Mouse (Mus musculus): ENCODE results near the gene Arl15.

Gene Arl15

DNA sequence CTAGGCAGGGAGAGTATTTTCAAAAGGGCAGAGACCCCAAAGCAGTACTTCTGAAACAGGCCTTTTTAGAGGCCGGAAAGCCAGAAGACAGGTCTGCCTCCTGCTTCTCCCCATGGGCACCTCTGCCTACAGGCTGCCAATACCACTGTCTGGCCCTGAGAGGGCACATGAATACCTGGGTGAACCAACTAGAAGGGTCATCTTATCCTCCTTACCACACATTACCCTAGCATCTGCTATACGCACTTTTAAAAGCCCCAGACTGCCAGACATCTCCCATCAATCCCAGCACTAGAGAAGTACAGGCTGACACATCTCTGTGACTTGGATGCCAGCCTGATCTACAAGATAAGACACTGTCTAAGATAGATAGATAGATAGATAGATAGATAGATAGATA lies 259.0 kb downstream of the Arl15 start:
- no peak for DNase-seq (ENCODE audit: extremely low spot score, low spot score)

DNA sequence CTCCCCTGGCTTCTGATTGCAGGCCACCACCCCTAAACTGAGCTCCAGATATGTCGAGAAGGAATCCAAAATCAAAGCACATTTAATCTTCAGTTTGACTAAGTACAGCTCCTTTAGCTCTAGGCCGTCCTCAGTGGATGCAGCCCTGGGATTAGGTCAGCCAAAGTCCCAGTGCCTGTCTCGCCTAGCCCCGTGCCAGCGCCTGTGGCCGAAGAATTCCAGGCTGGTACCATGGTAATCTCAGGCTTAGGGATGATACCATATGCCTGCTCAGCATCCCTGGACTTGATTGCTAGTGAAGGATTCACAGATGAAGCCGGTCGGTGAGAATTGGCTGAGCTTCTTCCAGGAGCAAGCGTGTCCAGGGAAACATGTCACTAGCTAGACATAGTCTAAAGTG lies 261.4 kb downstream of the Arl15 start:
- no peak for DNase-seq (ENCODE audit: extremely low spot score, low spot score)

DNA sequence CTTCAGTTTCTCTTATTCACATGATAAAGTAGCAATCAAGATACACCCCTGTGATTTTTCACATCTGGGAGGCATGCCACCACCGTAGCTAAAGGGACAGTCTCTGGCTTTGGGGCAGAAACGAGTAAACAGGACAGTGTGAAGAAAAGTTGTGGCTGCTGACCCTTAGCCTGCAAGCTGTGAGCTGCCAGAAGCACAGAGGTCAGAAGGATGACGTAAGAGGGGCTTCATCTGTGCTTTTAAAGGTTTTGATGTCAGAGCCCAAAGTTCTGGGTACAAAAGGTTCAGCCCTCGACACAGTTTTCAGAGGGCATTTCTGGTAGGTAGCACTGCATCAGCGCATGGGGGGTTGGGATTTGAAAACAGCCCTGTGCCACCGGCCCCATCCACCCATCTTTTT lies 266.0 kb downstream of the Arl15 start:
- no peak for DNase-seq (ENCODE audit: extremely low spot score, low spot score)

DNA sequence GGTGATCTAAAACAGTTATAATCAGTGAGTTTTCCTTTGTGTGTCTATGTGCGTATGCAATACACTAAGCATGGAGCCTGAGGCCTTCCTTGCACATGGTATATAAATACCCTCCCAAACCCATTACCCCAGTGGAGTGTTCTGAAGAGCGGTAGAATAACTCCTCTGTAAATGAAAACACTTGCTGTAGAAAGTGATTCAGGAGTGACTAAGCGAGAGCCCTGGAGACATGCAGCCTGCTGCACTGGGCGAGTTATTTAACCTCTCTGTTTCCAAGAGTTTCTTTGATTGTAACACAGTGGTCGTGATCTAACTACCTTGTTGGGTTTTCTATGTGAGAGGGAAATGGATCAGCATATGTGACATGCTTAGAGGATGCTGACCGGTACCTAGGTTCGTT lies 266.9 kb downstream of the Arl15 start:
- DNase-seq (ENCODE audit: extremely low spot score, low spot score) = no peak

DNA sequence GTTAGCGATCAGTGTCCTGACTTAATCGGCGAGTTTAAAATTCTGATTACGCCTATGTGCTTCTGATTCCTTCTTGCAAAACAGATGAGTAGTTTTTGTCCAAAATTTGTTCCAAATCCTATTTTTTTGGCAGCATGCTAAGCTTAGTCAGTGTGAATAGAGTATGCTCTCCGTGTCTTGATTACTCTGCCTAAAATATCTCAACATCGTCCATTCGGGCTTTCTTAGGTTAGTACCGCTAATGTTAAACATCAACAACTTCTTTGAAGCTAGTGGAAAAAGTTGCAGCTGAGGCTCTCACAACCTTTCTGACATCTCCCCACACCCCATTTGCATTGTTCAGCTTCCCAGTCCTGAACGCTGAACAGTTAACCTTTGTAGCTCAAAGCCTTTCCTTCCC lies 269.8 kb downstream of the Arl15 start:
- no peak for DNase-seq (ENCODE audit: extremely low spot score, low spot score)

DNA sequence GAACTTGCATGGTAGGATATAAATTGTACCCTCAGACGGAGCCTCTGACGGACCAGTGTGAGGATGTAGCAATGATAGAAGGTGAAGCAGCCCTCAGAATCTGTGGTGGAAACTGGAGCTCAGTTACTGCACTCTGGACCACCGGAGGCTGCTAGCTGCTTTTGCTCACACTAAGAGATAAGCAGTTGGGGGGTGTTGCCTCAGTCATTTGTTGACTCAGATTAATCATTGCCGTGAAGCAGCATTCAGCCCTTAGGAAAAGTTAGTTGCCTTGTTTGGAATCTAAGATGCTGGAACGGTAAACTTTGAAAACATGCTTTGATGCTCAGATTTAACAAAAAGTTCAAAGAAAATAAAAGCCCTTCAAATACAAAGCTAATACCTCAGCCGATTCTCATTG lies 270.7 kb downstream of the Arl15 start:
- DNase-seq (ENCODE audit: extremely low spot score, low spot score) = no peak

DNA sequence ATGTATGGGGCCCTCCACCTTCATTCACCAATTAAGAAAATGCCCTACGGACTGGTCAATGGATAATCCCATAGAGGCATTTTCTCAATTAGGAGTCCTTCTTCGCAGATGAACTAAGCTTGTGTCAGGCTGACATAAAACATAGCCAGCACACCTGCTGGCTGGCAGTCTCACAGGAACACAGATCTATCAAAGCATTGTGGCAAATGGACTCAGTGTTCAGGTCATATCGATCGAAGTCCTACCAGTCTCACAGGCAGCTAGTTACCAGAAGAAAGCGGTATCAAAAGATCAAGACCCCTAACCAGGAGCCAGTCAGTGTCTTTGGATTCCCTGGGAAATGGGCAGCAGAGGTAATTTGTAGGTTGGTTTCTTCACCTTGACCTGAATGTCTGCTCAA lies 274.1 kb downstream of the Arl15 start:
- DNase-seq (ENCODE audit: extremely low spot score, low spot score) = no peak

DNA sequence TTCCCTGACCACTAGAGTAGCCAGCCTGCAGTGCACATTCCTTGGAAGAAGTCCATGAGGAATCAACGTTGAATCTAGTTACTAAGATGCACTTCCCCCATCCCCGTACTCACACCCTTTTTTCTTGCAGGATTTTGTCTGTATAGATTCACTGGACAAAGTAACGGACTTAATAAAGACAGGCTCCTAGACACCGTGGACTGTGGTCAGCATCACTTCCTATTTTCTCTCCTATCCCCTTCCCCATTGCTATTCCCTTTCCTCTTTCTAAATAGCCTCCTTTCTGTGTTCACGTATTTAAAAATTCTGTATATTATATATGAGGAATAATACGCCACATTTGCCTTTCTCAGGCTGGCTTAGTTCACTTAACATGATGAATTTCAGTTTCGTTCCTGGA lies 277.1 kb downstream of the Arl15 start:
- DNase-seq (ENCODE audit: extremely low spot score, low spot score) = no peak

DNA sequence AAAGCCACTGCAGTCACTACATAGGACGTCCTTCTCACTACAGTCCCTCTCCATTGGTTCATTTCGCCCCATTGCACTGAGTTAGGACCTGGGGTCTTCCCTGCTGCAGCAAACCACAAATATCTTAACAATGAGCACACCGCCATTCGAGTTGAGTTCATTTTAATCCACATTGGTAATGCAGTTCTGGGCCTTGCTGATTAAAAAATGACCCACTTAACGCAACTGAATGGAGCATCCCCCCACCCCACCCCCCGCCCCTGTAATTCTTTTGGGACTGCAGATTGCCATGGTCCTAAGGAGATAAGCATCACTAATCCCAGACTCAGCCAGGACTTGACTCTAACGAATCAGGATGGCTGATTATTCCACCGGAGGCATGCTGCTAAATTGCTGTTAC lies 280.2 kb downstream of the Arl15 start:
- DNase-seq (ENCODE audit: extremely low spot score, low spot score) = no peak

DNA sequence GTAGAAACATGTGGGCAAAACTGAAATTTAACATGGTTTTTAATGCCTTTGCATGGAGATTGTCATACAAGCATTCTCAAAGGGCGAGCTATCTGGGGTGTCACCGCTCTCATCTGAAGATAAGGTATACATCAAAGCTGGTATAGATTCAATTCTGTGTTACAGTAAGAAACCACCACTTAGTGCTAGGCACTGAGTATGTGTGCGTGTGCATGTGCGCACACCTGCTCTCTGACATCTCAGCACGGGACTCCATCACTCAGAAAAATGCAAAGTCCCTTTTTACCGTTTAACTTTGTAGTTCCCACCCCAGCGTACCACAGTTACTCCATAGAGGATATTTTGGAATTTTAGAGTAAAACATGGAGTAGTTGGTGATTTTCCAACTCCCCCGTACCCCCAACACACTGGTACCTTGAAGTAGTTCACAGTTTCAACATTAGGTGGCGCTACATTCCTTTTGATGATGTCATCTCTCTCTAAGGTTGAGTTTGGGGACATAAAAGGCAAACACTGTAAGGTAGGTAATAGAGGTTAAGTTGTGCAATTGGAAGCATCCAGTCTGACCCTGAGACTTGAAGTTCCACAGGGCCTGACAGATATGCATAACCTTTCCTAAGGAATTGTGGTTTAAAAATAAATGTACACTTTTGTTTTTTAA lies 281.5 kb downstream of the Arl15 start:
- DNase-seq (ENCODE audit: extremely low spot score, low spot score) = no peak

DNA sequence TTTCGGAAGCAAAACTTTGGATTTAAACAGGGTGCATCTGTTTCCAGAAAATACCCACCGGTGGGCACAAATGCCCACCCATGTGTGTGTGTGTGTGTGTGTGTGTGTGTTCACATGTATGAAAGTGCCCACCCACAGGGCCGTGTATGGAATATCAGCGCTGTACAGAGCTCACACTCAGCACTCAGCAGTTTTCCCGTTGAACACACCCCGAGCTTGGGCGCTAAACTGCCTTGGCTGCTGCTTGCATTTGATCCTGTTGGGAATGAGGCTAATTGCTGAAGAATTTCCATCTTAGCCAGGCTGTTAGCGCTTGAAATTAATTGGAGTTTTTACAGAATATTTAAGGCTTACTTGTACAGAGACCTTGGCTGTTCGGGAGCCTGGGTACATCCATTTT lies 282.9 kb downstream of the Arl15 start:
- DNase-seq (ENCODE audit: extremely low spot score, low spot score) = no peak

DNA sequence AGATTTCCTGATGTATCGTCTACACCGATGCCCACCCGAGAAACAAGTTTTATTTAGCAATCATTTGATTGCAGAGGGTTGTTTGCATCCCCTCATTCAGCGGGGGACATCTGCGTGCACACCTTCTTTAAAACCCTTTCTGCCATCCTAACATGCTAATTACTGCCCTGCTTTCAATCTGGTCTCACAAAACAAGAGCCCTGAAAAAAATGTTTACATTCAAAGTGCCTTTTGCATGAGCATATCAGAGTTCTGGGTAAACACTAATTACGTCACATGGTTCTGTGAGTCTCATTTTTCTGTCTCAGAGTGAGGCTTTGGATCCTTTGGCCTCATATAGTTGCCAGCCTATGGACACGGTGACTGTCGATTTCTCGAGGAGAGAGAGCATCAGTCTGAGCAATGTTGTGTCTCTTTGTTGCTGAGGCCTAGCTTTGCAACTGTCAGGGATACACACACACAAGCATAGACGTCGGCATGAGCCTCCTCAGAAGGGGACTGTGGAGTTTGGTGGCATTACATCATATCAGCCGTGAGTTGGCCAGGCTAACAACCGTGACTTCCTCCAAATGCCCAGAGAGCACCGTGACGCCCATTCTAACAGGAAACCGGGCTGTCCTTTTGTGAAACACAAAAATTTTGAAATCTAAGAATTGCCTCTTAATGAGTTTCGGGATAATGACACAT lies 283.4 kb downstream of the Arl15 start:
- DNase-seq (ENCODE audit: extremely low spot score, low spot score) = no peak

DNA sequence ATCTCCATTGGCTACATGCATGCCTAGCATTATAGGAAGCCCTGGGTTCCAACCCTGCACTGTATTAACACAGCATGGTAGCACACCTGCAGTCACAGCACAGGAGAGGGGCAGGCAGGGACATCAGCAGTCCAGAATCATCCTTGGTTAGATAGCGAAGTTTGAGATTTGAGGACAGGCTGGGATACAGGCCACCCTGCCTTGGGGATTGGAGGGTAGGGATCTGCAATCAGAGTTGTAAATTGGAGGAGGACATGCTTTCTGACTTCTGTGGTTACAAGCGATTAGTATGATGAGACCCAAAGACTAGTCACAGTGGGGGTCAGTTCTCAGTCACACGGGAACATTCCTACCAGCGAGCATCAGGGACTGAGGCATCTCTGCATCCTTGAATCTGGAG lies 284.5 kb downstream of the Arl15 start:
- DNase-seq (ENCODE audit: extremely low spot score, low spot score) = no peak

DNA sequence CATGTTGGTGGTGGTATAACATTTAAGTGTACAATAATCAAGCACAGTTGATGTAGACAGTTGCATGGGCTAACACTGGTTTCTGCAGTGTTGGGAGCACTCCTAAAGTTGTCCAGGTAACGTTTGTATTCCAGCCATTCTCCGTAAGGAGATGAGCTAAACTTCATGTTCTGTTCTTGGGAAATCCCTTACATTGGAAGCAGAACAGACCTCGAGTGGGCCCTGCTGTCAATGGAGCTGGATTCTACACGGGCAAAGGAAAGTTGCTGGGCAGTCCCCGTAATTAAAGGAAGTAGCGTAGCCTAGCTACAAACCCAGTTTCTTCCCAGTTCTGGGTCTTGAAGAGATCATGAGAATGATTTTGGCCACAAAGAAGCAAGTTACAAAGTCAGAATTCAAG lies 285.4 kb downstream of the Arl15 start:
- DNase-seq (ENCODE audit: extremely low spot score, low spot score) = no peak

DNA sequence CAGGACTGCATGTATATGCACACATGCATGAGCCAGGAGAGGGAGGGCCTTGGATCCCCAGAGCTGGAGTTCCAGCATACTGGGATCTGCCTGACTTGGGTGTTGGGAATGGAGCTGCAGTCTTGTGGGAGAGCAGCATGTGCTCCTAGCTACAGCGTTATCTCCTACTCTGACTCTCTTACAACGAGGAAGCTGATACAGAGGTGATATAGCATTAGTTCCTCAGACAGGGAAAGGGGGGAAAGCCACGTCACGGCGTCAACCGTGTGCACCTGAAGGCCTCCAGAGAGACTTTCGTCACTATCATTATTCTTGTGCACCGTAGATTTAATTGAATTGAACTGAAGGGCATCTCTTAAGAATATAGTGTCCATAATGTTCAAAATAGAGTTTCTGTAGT lies 286.2 kb downstream of the Arl15 start:
- no peak for DNase-seq (ENCODE audit: extremely low spot score, low spot score)

DNA sequence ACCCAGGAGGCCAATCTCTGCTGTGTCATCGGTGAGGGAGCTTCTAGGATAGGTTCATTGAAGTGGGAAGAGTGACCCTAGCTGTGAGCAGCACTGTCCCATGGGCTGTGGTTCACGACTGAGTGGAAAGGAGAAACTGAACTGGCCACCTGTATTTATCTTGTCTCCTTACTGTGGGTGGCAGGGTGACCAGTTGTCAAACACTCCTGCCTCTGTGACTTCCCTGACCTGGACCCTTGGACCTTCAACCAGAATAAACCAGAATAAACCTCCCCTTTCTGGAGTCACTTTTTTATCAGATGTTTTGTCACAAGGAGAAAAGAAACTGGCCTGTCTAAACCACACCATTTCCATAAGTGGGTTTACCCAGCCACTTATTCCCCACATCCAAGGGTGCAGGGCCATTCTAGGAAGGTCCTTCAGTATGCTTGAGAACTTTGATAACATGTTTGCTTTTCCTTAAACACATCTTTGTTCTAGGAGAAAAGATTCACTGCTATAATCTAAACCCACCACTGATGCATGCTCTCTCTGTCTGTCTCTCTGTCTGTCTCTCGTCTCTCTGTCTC lies 289.3 kb downstream of the Arl15 start:
- no peak for DNase-seq (ENCODE audit: extremely low spot score, low spot score)

DNA sequence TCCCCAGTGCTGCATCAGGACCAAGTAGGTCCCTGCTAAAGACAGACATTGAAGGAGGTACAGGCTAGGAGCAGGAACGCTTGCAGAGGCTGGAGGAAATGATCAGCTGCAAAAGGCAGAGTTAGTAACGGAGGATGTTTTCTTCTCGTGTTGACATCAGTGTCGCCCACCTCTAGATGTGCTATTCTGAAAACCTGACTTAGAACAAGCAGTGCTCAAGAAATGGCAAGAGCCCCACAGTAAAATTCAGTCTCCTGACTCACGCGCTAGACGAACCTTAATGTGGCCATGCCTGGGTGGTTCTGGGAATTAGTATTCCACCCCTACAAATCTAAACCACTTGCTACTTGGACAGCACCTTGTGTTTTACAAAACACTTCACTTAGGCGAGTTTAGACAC lies 291.1 kb downstream of the Arl15 start:
- no peak for DNase-seq (ENCODE audit: extremely low spot score, low spot score)

DNA sequence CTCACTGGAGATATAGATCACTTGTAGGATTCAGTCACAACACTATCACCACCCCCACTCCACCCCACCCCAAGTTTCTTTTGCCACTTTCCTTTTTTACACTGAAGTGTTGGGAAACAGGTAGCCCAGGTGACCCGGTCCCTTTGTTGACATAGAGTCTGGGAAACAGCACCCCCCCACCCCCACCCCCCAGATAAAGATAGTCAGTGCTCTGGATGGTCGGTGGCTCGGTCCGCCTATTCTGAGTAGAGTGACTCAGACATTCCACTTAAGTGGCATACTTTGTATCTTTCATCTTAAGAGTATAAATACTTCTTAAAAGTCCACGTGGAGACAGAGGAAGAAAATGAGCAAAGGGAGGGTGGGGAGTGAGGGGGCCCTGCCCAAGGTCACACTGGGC lies 292.0 kb downstream of the Arl15 start:
- DNase-seq (ENCODE audit: extremely low spot score, low spot score) = no peak

DNA sequence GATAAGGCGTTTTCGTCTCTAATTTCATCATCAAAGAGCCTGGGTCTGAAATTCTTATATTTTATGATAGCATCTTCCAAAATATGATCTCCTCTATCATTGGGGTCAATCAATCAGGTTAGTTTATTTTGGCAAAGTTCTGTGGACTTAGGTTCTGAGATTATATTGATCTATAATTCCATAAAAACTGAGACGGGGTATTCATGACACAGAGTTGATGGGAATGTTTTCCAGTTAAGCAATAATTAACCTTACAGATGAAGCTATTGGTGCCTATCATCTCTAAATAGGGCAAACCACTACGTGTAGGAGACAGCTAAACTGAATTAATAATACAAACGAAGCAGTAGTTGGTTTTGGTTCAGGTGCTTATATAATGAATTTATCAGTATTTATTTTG lies 292.5 kb downstream of the Arl15 start:
- no peak for DNase-seq (ENCODE audit: extremely low spot score, low spot score)

DNA sequence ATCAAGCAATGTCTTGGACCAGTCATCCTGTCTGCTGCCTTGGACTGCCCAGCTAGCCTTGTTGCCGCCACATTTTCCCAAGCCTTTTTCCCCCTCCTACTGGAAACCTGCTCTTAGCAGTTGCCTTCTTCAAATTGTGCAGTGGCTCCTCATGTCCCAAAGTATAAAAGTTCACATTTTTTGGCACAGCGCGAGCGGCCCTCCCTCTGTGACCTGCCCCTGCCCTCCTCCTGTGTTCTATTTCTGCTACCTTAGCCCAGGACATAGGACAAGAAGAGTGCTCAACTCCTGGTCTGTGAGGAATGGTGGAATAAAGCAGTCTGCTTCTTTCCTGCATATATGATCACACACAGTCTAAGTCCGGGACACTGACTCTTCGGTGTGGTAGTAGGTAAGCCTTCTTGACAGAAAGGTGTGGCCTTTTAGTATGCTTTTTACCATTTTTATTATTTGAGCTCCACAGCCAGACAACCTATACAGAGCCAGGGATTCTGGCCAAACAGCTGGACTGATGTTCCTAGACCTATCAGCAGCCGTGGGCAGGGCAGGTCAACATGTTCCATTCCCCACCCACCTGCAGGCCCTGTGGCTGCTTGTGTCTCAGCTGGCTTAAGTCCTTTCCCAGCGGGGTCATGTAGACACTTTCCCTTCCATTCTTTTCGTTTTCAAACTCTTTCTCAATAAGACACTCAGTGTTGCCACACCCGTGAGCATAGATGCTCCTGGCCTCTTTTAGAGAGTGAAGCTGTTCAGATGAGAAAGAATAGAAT lies 293.6 kb downstream of the Arl15 start:
- no peak for DNase-seq (ENCODE audit: extremely low spot score, low spot score)

DNA sequence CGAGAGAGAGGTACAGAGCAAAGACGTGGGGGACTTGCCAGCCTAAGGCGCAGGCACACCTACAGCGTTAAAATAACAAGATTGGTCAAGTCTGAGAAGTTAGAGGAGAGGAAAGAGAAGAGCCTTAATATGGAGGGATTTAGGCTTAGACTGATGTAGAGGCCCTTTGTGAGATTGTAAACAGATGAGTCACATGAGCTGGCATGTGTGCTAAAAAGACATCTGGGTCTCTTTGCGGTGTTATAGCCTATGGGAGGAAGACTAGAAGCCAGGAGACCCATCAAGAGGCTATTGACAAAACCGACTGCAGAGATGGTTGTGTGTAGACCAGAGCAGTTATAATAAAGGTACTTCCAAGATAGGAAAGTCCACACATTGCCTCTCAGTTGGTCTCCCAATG lies 296.5 kb downstream of the Arl15 start:
- DNase-seq (ENCODE audit: extremely low spot score, low spot score) = no peak

DNA sequence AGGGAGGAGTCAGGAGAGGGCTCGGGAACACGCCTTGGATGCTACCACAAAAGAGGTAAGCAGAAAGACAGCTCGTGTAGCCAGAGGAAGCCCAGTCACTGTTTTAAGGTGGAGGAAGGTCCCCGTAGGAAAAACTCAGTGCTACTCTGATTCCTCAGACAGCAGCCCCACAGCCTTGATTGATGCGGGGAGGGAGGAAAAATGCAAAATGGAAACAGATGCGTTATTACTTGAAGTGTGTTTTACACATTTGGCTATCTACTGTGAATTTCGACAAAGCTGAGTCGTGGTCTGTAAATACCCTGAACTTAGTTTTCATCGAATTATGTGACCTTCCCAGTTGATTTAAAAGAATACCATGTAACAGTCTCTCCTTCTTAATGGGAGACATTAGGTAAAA lies 296.9 kb downstream of the Arl15 start:
- DNase-seq (ENCODE audit: extremely low spot score, low spot score) = no peak
